Mouse (Mus musculus) spleen, adult 10 weeks (tissue): Measurements from ENCODE around the gene Pla2g4c. TPM values are rescaled to one million over a fixed set of nuclear protein-coding genes. Genes with fewer than 3 reads are reported as not detected.

ENCODE experiments used
- polyA plus RNA-seq: library from polyadenylated mRNA; stranded (reverse); fragments of 350-450 nt; fragmentation: Illumina TruSeq; extraction: RNeasy Lipid Tissue Mini Kit (QIAGEN cat#74804); gene quantifications from one replicate; pipeline ENCODE4 v1.2.3, GENCODE M21; 2015; ENCODE audit warnings: low replicate concordance; ENCODE audit not compliant: insufficient read depth

Pla2g4c gene
- 1.7 TPM for polyA plus RNA-seq

GRCm38 (mm10) chr7:13324316-13324715, at the start of gene Pla2g4c:
Gene Pla2g4c (plus strand): TSS chr7:13324655.

GRCm38 (mm10) chr7:13277081-13277480, 47.4 kb upstream of the Pla2g4c start, which contains the start of gene Lig1:
Gene Lig1 (plus strand): TSS chr7:13277283.

GRCm38 (mm10) chr7:13278308-13278891, 46.1 kb upstream of the Pla2g4c start, which contains the start of gene Zswim9:
Gene Zswim9 (minus strand): TSS chr7:13278721.

GRCm38 (mm10) chr7:13397832-13398231, 73.4 kb downstream of the Pla2g4c start, which contains the start of gene Cabp5:
Gene Cabp5 (plus strand): TSS chr7:13398132.

Other genes starting within 250 kb of the Pla2g4c start
- not detected for gene Vmn1r85, start 229.5 kb upstream of the Pla2g4c start, polyA plus RNA-seq
- gene Vmn1r86, start 204.7 kb upstream of the Pla2g4c start, polyA plus RNA-seq: not detected
- gene Vmn1r87, start 184.5 kb upstream of the Pla2g4c start, polyA plus RNA-seq: not detected
- not detected for gene Vmn1r88, start 165.1 kb upstream of the Pla2g4c start, polyA plus RNA-seq
- not detected for gene Vmn1r89, start 111.6 kb upstream of the Pla2g4c start, polyA plus RNA-seq
- gene Lig1, start 47.4 kb upstream of the Pla2g4c start, polyA plus RNA-seq: 37.2 TPM
- gene Zswim9, start 45.9 kb upstream of the Pla2g4c start, polyA plus RNA-seq: 7.2 TPM
- gene Cabp5, start 73.5 kb downstream of the Pla2g4c start, polyA plus RNA-seq: not detected
- gene Bsph1, start 126.2 kb downstream of the Pla2g4c start, polyA plus RNA-seq: not detected
- not detected for gene Bsph2, start 246.4 kb downstream of the Pla2g4c start, polyA plus RNA-seq